ENCODE assay signal across 27 mouse cellular contexts in genomic region chr1:37738895-37739294, GRCm38 (mm10).
"Had no signal": no experiment of that assay in that cellular context is flagged by ENCODE, and none has a peak within 500 bp of the region (broad histone marks: within the 10 kb centered on the region; RNA-seq: fewer than 3 reads in every experiment).

No protein-coding gene starts in this region.

- H3K9ac ChIP-seq: heart, embryonic 13.5 days; heart, embryonic 15.5 days; hindbrain, embryonic 13.5 days; hindbrain, embryonic 15.5 days; kidney, embryonic 15.5 days; limb, embryonic 13.5 days; limb, embryonic 15.5 days; liver, embryonic 12.5 days; liver, embryonic 14.5 days had no signal

- H3K9me3 ChIP-seq: heart, embryonic 13.5 days; heart, embryonic 15.5 days; hindbrain, embryonic 10.5 days; hindbrain, embryonic 13.5 days; hindbrain, embryonic 15.5 days; kidney, embryonic 15.5 days; limb, embryonic 13.5 days; limb, embryonic 15.5 days; liver, embryonic 12.5 days had no signal

- H3K4me2 ChIP-seq: heart, embryonic 11.5 days; heart, embryonic 13.5 days; heart, embryonic 15.5 days; hindbrain, embryonic 13.5 days; hindbrain, embryonic 15.5 days; kidney, embryonic 15.5 days; limb, embryonic 13.5 days; limb, embryonic 15.5 days; liver, embryonic 12.5 days had no signal

- H3K27ac ChIP-seq: heart, adult 2 months; heart, embryonic 13.5 days; heart, embryonic 15.5 days; hindbrain, embryonic 10.5 days; hindbrain, embryonic 13.5 days; hindbrain, embryonic 15.5 days; hindbrain, postnatal 0 days; kidney, embryonic 15.5 days; kidney, postnatal 0 days; limb, embryonic 13.5 days; limb, embryonic 15.5 days; liver, embryonic 12.5 days; liver, embryonic 14.5 days had no signal

- H3K4me3 ChIP-seq: heart, adult 2 months; heart, embryonic 13.5 days; heart, embryonic 15.5 days; hindbrain, embryonic 10.5 days; hindbrain, embryonic 13.5 days; hindbrain, embryonic 15.5 days; kidney, embryonic 15.5 days; limb, embryonic 13.5 days; limb, embryonic 15.5 days; liver, embryonic 12.5 days had no signal

- ATAC-seq: hindbrain, postnatal 0 days; intestine, embryonic 16.5 days; liver, embryonic 12.5 days had no signal

- H3K27me3 ChIP-seq: heart, embryonic 13.5 days; heart, embryonic 15.5 days; hindbrain, embryonic 15.5 days; kidney, embryonic 15.5 days; limb, embryonic 13.5 days; limb, embryonic 15.5 days had no signal

- DNase-seq: gastrocnemius, postnatal 14 days; gastrocnemius, postnatal 36 days; heart, adult 2 months; heart, postnatal 14 days; heart, postnatal 36 days; kidney, adult 11 months; kidney, adult 2 months; kidney, adult 9 months; kidney, postnatal 14 days; kidney, postnatal 4 days; layer of hippocampus, adult 9-11 months; layer of hippocampus, postnatal 36 days; left cerebral cortex, postnatal 4 days had no signal

- H3K4me1 ChIP-seq: heart, embryonic 13.5 days; heart, embryonic 15.5 days; kidney, embryonic 15.5 days; limb, embryonic 13.5 days; limb, embryonic 15.5 days had no signal

- H3K36me3 ChIP-seq: heart, embryonic 13.5 days; heart, embryonic 15.5 days; hindbrain, embryonic 10.5 days; hindbrain, embryonic 13.5 days; hindbrain, embryonic 15.5 days; kidney, embryonic 15.5 days; limb, embryonic 13.5 days; limb, embryonic 15.5 days; liver, embryonic 12.5 days had no signal
